Mouse (Mus musculus) lung, adult 18-20 months (tissue): ENCODE measurements around the gene Vps35l.
A peak's percentile ranks its signal among the peaks of the same experiment; 100 is the strongest.

ENCODE experiments used
- DNase-seq, 2 experiments: peaks; one replicate each; pipeline ENCODE4 v3.0.0; 2022; ENCODE audit warnings: mixed read lengths in 2 of 2

Vps35l gene

DNA sequence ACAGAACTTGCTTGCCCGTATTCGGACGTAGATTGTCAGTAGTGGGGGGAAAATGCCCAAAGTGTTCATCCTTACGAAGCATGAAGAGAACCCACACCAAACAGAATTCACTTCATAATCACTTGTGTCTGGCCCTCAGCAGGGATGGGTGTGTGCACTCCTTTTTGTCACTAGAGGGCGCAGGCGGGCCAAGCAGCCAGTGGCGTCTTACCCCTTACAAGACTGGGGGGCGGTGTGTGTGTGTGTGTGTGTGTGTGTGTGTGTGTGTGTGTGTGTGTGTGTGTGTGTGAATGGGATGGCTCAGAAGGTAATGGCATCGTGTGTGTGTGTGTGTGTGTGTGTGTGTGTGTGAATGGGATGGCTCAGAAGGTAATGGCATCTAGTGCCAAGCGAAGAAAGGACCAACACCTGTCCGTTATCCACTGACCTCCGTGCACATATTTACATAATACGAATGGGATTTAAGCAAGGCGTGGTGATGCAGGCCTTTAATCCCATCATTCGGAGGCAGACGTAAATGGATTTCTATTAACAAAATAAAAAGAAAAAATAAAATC, at the start of gene Vps35l:
TSS of gene Vps35l (plus strand) at position 252 of the 557 bp plus-strand sequence.
- DNase-seq: peak; percentile 79 to 85

DNA sequence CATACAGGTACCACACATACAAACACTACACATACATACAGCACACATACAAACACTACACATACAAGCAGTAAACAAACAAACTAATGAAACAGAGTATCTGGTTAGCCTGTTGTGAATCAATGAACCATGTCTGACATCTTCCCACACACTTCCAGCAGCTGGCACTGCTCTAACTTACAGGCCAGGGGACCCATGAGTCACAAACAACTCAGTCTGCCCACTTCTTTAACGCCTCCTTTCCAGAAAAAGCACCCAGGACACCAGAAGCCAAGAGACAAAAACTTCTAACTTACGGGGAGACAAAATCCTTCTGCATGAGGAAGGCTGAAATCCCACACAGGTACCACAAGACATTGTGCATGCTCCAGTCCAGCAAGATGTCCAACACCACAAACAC, 48.7 kb upstream of the Vps35l start:
- no peak for DNase-seq

DNA sequence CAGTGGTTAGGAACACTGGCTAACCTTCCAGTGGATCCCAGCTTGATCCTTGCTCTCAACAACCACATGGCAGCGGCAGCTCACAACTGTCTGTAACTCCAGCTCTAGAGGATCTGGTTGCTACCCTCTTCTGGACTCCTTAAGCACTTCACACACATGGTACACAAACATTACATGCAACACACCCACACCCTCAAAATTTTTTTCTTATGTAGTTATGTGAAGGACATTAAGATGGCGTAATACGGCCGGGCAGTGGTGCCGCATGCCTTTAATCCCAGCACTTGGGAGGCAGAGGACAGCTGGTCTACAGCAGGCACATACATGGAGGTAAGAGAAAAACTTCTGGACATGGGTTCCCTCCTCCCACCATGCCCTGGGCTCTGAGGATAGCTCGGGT, 43.9 kb upstream of the Vps35l start:
- peak; percentile 42 to 66 for DNase-seq

DNA sequence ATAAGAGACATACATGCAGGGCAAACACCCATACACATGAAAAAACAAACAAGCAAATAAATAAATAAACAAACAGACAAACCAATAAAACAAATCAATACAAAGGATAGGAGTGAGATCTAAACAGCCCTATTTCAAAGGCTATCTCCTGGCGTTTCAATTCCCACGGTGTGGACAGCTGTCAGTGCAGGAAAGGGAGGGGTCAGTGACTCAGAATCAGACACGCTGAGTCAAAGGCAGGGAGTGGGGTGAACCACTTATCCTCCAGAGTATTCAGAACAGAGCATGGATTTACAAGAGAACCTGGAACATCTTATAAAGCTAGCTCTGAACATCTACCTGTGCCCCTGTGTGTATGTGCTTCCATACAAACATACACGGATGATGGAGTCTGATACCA, 42.9 kb upstream of the Vps35l start:
- DNase-seq: no peak

DNA sequence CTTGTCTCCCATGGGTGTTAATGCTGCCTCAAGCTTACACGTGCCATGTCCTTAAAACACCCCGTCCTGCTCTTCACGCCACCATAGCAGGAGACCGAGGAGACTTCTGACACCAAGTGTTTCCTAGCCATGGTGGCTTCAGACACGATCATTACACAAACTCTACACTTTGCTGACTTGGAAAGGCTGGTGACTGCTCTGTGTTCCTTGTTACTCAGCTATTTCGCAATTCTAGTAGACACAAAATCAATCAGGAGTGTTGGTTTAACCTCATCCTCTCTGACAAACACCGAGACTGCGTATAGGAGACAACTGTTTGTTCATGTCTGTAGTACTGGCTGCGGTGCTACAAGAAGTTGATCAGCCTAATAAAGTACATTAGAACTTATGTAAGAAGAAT, 41.1 kb upstream of the Vps35l start:
- no peak for DNase-seq

DNA sequence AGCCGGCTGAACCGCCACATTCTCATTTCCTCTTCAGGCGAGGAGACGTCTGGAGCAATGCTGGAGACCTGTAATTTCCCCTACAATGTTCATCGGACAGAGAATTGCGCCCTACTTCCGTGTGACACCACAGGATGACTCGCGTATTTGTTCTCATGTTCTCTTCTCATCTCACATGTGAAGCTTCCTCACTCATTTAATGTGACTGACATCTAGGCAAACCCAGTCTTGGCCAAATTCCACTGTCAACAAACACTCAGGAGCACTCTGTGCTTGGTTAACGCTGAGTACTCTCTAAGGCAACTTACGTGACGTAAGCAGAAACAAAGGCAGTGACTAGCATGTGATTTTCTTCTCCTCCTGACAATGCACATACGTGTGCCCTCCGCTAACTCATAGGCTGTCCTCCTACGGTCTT, 36.9 kb upstream of the Vps35l start:
- DNase-seq: peak; percentile 80 to 90

DNA sequence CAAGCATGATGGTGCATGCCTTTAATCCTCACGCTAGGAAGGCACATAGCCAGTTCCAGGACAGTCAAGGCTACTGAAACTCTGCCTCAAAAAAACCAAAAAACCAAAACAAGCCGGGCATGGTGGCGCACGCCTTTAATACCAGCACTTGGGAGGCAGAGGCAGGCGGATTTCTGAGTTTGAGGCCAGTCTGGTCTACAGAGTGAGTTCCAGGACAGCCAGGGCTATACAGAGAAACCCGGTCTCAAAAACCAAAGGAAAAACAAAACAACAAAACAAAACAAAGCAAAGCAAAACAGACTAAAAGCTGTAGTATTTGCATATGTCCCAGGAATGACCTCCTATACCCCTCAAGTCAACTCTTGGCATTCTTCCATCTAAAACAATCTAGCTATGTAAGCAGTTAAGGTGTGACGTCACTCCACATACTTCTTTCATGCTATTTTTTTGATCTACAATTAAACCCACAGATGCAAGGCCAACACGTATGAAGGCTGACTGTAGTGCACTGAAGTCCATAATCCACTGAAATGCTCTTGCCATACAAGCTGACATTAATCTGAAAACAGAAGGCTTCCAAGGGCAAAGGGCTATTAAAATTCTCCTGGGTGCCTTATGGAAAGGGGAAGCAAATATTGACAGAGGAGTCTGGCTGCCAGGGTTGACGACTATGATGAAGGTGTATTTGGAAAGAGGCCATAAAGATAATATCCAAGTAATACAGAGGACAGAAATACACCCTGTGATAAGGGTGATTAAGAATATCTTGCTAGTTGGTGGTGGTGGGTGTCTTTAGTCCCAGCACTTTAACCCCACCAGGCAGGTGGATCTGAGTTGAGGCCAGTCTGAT, 35.8 kb upstream of the Vps35l start:
- DNase-seq: no peak

DNA sequence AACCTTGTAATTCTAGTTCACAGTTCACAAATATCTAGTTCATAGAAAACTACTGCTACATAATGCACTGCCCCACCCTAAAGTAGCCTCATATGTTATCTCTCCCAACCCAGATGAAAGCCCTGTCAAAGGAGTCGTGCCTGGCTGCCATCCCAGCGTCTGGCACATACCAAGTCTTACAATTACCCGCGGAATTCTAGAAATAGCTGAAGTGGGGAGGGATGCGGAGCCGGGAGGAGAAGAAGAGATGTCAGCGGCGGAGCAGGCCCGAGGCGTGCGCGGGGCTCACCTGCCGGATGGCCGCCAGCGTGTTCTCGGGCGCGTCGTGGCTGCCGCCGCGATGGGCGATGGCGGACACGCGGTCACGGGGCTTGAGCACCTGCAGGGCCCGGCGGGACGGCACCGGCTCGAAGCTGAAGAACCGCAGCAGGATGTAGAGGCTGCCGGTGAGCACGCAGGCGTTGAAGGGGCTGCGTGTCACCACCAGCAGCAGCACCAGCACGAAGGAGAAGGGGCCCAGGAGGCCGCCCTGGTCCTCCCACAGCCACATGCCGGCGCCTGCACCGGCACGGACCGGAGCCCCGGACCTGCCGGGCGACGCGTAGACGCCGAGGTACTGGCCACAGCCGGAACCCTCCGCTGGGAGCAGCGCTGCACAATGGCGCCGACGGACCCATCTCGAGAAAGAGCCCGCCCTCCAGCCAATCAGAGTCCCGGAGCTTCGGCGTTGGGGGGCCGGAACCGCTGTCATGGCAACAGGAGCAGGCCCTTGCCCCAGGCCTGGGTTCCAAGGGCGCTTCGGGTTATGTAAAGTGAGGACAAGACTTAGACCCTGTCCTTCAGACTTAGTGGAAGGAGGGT, 34.7 kb upstream of the Vps35l start, which contains the start of gene Gde1:
TSS of gene Gde1 (minus strand) at position 678 of the 861 bp plus-strand sequence.
- peak; percentile 94 to 95 for DNase-seq

DNA sequence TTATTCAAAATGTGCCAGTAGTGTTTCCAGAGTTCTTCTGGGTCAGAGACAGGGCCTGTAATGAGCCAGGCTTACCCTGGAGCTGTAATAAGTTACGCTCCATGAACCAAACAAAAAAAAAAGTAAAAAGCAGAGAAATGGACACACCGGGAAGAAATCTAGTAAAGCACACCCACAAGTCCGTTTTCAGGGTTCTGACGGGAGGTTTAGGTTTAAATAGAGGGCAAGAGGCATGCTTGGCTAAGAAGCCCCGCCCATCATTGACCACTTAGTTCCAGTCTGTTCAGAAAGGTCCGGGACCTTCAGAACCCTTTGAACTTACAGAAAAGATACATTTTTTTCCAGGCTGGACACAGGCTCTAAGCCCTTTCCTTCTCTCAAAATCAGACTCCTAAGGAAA, 34.0 kb upstream of the Vps35l start:
- no peak for DNase-seq

DNA sequence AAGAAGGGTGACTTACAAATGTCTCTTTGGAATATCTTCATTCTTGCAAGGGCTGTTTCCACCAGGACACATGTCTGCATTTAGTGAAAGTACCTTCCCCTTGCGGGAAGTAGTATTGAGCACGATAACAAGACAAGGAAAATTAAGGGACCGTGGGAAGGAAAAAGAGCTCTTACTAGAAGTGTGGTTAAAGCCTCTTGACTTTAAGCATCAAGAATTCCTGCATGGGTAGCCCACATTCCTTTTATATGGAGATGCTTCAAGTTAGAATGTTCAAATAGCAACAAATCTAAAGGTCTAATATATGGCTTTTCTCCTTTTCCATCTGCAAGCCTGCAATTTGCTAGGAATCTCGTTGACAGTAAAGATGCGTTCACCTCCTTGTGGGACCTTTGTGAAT, 33.5 kb upstream of the Vps35l start:
- DNase-seq: no peak

DNA sequence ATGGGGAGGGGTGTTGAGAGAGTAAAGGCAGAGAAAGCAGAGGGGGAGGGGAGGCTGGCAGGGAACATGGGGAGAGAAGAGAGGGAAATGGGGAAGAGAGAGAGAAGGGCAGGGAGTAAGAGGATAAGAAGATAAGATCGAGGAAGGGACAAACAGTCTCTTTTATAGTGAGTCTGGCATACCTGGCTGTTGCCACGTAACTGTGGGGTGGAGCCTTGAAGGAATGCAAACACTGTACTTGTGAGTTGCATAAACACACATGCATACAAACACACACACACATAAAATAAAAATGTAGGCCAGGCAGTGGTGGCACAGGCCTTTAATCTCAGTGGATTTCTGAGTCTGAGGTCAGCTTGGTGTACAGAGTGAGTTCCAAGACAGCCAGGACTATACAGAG, 32.8 kb upstream of the Vps35l start:
- DNase-seq: peak; percentile 48 to 66

DNA sequence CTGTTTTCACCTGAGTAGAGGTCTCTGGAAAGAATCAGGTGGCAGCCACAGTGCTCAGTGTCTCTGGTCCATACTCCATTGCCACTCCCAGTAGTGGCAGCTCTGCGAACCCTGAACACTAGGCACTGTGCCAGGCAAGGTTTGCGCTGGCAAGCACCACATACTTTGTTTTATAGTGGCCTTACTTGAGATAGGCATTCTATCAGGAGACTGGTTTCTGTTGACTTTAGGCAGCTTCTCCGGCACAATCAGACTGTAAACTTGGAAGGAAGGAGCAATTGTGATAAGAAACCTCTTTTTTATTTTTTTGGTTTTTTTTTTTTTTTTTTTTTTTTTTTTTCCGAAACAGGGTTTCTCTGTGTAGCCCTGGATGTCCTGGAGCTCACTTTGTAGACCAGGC, 32.0 kb upstream of the Vps35l start:
- DNase-seq: peak; percentile 54 to 59

DNA sequence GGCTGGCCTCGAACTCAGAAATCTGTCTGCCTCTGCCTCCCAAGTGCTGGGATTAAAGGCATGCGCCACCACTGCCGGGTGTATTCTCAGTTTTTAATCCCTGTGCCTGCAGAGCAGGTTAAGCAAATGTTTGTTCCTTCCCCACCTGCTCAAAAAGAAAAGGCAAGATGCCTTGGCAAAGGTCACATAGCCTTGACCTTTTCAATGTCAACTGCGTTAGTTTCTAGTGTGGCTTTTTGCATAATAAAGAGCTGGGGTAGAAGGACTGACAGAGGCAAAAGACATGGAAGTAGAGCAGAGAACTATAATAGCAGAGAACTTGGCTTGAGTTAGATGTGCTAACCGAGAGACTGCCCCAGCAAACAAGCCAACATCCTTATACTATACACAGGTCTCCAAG, 29.2 kb upstream of the Vps35l start:
- DNase-seq: no peak

DNA sequence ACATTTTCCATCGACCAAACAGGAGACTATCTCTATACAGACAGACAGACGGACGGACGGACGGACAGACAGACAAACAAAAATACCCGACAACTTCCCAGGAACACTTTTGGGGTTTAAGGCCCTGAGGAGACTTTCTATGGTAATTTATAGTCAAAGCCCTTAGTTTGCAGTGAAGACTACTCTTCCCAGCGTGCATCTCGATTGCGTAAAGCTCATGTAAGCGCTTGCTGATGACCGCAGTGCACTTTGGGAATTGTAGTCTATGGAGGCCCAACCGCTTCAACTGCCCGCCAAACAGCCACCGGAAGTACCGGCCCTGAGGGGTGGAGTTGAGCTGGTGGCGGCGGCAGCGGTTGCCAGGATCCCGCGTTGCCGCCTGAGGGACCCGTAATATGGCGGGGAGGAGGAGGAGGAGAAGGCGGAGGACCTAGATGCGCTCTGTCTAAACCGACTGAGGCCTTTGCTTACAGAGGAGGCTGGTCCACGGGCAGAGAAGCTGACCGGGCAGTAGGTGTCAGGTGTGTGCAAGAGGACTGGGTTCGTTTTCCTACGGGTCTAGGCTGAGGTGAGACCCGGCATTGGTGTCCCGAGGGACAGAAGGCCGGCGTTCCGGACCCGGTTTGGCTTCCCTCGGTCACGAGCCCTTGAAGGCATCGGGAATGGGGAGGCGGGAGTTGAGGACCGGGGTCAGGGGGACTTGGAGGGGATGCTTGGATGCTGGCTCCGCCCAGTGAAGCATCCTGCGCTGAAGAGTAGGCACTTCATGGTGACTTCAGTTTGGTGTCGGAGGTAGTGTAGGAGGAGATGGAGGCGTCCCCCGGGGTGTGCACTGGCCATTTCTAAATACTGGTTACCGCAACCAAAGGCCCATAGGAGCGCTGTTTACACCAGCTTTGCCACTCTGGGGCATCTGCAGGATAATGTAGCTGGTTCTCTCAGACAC, 27.5 kb upstream of the Vps35l start, which contains the start of gene Ccp110:
TSS of gene Ccp110 (plus strand) at position 325 of the 946 bp plus-strand sequence.
- DNase-seq: peak; percentile 96 to 98

DNA sequence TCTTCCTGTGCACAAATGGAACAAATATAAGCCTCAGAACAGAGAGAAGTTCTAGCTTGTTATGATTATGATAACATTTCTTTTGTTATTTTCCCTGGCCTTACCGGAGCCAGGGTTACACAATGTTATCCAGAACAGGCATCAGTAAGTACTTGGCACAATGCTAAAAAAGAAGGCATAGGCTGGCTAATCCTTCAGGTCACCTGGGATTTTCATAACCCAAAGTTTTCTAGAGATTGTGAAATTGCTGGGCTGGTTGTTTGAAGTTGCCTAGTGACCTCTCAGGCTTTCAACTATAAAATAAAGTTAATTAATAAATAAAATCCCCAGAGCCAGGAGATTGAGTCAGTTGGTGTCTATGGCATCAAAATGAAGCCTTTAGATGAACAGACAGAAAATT, 25.2 kb upstream of the Vps35l start:
- peak in 1 of 2 experiments; percentile 55 for DNase-seq

DNA sequence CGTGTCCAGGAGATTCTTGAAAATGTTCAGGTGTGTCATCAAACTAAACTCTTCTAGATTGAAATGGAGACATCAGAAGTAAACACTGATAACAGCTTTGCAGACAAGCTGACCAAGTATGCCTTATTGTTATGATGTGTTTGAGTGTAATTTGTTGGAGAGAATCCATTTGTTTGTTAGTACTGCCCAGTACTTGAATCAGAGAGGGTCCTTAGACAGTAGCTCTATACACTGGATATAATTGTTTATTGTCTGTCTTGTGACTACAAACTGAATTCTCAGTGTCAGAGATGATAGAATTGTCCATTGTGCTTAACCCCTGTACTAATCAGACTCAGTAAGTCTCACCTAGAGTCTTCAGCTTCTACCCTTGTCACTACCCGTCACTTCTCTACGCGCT, 22.0 kb upstream of the Vps35l start:
- DNase-seq: no peak

DNA sequence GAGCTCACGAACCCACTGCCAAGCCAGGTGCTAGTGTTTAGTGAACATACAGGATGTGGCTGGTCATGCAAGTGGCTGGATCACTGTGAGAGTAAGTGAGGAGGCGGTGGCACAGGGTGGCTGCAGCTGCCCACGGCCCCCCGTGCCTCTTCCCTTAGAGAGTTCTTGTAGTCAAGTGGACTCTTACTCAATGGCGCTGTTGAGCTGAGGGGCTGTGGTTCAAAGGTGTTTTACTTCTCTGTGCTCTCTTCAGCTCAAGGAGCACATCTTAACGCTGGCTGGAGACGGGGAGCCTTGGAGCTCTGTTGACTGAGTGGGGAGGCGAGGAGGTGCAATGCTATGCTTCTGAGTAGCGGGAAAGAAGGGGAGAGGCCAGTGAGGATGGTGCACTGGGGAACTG, 16.1 kb upstream of the Vps35l start:
- DNase-seq: peak; percentile 80 to 88

DNA sequence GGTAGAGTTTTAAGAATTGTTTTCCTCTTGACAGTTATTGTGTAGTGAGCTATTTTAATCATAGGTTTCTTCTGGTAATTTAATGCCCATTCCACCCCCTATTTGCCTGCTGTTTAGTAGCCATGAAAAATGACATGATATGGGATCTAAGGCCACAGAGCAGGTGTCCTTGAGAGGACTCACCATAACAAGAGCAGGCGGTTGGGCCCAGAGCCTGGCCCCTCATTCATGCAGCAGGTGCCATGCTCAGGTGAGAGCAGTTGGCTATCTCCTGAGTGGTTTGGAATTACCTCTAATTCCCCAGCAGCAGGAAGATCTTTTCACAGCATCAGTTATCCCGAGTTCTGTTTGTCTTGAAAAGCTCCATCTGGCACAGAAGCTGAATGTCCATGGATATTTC, 14.6 kb upstream of the Vps35l start:
- no peak for DNase-seq

DNA sequence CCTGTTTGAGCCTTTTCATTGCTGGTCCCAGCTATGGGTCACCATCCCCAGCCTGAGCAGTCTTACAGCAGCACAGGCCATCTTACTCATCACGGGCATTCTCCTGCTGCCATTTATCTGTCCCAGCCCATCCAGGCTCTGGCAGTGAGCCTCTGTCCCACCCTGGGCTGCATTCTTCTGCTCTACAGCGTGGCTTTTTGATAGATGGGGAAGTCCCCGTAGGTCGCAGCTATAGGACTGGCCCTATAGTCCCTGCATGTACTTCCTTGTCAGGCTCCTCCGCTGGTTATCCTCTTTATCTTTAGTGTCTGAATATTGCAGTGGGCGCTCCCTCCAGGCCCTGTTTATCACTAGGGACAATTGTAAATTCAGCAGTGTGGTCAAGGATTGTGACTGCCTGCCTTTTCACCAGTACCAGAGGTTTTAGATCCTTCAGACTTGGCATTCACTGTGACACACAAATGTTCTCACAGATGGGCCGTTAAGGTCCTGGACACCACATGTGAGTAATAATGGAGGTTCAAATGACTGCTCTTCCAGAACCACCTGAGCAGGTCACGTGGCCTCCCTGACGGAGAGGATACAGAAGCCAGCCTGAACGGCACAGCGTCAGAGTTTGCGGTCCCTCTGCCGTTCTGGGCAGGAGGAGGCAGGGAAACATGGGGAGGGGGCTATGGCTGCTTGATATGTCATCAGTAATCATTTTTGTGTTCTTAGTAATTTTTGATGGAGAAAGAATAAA, 11.0 kb upstream of the Vps35l start:
- DNase-seq: no peak

DNA sequence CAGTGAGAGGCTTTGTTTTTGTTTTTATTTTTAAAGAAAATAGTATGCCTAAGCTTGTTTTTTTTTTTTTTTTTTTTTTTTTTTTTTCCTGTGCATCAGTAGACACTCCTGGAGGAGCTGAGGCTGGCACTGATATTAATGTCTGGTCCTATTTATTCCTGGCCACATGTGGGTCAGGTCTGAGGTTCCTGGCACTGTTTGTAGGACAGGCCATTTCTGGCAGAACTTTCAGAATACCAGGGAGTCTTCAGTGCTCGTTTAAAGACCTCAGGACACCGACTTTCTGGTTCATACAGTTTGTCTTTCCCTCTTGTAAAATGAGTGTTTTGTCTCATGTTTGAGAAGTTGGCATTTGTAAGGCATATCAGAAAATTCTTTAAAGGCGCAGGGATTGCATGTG, 8.2 kb upstream of the Vps35l start:
- DNase-seq: no peak

DNA sequence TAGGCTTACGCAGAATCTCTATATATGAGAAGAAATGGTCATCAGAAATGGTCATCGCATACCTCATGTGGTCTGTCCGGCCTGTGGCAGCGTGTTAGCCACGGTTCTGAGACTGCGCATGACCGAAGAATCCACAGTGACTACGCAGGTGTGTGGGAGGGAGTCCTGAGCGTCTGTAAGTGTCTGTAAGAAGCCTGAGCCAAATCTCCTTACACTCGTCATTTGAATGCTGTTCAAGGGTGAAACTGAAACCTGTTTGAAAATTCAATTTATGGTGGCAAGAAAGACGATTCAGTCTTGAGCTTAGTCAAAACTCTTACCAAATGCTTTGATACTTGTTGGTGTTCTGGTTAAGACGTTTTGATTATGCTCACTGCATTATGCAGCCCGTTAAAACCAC, 6.8 kb upstream of the Vps35l start:
- no peak for DNase-seq
